Mouse (Mus musculus) embryonic stem cell, embryonic (primary cell): Measurements from ENCODE around the gene Ist1.

Source experiments
- CTCF ChIA-PET, 4 experiments: fragments of 300-600 bp in 2 of 4; fragments of 350-600 bp in 2 of 4; sonication (Branson Sonifier 250); formaldehyde crosslinking; loops; one replicate each; lab custom pipeline; 2022; ENCODE audit warnings: inconsistent platforms in 2 of 4; lab: Charles Lee
- POLR2A ChIA-PET, 4 experiments: fragments of 300-600 bp in 2 of 4; fragments of 350-600 bp in 2 of 4; sonication (Branson Sonifier 250); formaldehyde crosslinking; loops; one replicate each; lab custom pipeline; 2022; ENCODE audit warnings: antibody characterized with exemption in 4 of 4, inconsistent platforms in 1 of 4; lab: Charles Lee

The Ist1 gene

DNA sequence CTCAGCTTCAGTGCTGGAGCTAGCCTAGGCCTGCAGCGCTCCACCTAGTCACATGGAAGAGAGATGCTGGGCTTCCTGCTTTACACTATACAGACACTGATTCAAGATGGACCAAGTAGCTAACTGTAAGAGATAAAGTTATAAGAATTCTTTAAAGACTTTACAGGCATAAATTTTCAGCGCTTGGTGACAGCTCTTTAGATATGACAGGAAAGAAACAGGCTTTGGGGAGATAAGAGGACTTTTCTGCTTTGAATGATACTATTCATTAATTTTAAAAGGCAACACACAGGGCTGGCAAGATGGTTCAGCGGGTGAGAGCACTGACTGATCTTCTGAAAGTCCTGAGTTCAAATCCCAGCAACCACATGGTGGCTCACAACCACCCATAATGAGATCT lies 5.4 kb upstream of the Ist1 start:
- CTCF ChIA-PET = no interaction called here
- POLR2A ChIA-PET = interaction anchor here in 1 of 4 experiments (2.3 kb wide), 1 partner anchor 25 kb away, joined by 6 read pairs; no protein-coding TSS in a partner anchor

DNA sequence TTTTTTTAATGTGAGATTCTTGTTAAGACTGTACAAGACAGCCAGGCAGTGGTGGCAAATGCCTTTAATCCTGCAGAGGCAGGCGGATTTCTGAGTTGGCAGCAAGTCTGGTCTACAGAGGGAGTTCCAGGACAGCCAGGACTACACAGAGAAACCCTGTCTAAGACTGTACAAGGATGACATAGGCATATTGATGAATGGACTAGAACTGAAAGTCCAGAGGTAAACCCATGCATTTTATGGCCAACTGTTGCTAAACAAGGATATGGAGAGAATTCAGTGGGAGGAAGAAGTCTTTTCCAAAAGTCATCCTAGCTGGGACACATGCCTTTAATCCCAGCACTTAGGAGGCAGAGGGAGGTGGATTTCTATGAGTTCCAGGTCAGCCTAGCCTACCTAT lies 4.7 kb upstream of the Ist1 start:
- POLR2A ChIA-PET = interaction anchor here in 2 of 4 experiments (2.3 to 6.2 kb wide), 2 partner anchors 9 to 26 kb away, joined by 6 to 89 read pairs; partner anchors contain the start of gene Zfp821 (in 1 of the 2)
- CTCF ChIA-PET = no interaction called here

DNA sequence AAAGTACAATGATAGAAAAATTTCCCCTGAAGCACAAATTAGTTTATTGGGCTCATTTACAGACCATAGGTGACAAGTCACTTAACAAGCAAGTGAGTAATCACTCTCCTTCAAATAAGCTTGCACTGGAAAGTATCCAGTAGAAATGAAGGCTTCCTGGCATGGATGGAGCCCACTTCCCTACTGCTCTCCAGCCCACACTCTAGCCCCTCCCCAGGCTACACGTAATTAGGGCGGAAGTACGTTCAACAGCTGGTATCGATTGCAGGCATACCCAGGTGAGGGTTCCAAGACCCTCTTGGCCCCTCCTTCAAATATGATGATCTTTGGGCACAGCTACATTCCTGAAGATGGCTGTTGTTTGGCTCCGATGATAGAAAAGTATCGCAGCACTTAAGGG lies 1.1 kb upstream of the Ist1 start:
- POLR2A ChIA-PET = interaction anchor here in 3 of 4 experiments (0.8 to 6.2 kb wide), 15 partner anchors 9 to 87 kb away, joined by 3 to 89 read pairs (median 5); partner anchors contain the start of genes Zfp821 (in 3 of the 3), Ap1g1 (in 2 of the 3) and Dhodh (in 1 of the 3)

DNA sequence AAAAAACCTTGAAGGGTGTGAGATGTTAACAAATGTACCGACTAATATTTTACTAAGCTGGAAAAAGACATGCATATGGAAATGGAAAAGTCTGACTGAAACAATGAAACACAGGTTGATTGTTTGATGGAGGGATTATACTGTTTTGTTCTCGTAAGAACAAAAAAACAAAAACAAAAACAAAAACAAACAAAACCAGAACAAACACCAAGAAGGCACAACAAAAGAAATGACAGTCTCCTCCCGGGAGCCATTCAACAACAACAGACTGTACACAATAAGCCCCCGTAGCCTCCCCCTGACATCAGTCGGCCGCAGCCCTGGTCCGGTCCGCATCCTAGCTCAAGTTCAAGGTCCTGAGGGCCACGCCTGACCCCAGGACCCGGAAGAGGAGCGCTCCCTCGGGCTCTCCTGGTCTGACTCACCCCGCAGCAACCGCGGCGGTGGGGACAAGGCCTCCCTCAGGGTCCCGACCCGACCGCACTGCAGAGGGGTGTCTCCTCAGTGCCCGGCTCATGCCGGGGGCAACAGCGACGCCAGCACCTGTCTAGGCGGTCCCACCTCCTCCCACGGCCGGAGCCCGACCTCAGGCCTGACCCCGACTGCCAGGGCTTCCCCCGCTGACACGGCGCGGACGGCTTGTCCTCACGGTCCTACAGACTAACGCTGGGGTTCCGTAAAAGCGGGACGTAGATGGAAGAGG lies 466 bp downstream of the Ist1 start:
- CTCF ChIA-PET = interaction anchor here in 3 of 4 experiments (0.5 to 1.4 kb wide), 4 partner anchors 13 to 1227 kb away, joined by 3 to 9 read pairs (median 4); partner anchors contain the start of genes St3gal2 (in 1 of the 3) and Zfp821 (in 1 of the 3)

More for the DNA sequence above, 1.1 kb upstream of the Ist1 start:
- CTCF ChIA-PET = no interaction called here

GRCm38 (mm10) chr8:109691769-109692168 lies 1.3 kb downstream of the Ist1 start:
- POLR2A ChIA-PET = interaction anchor here in 3 of 4 experiments (0.6 to 6.2 kb wide), 16 partner anchors 8 to 259 kb away, joined by 3 to 89 read pairs (median 5); partner anchors contain the start of genes Zfp821 (in 3 of the 3), Ap1g1 (in 1 of the 3) and Dhodh (in 1 of the 3)
- CTCF ChIA-PET = no interaction called here

More for the DNA sequence above, 466 bp downstream of the Ist1 start:
- POLR2A ChIA-PET = interaction anchor here in 3 of 4 experiments (0.7 to 6.2 kb wide), 26 partner anchors 8 to 86 kb away, joined by 3 to 89 read pairs (median 4); partner anchors contain the start of genes Ap1g1 (in 3 of the 3), Zfp821 (in 3 of the 3) and Dhodh (in 2 of the 3)

GRCm38 (mm10) chr8:109687248-109687647 lies 5.8 kb downstream of the Ist1 start:
- ChIA-PET CTCF (interaction anchor here in 1 of 4 experiments (0.9 kb wide), 1 partner anchor 20 kb away, joined by 3 read pairs; no protein-coding TSS in a partner anchor), POLR2A (interaction anchor here in 3 of 4 experiments (1.2 to 2.8 kb wide), 7 partner anchors 10 to 39 kb away, joined by 3 to 8 read pairs (median 7); partner anchors contain the start of gene Zfp821 (in 3 of the 3))

GRCm38 (mm10) chr8:109682120-109682519 lies 10.9 kb downstream of the Ist1 start:
- POLR2A ChIA-PET = interaction anchor here in 3 of 4 experiments (0.8 to 3.0 kb wide), 3 partner anchors 10 to 11 kb away, joined by 3 to 7 read pairs (median 3); partner anchors contain the start of gene Ist1 (in 2 of the 3)

GRCm38 (mm10) chr8:109681535-109681934 lies 11.5 kb downstream of the Ist1 start:
- POLR2A ChIA-PET = interaction anchor here in 3 of 4 experiments (0.6 to 3.0 kb wide), 5 partner anchors 11 to 260 kb away, joined by 3 to 7 read pairs (median 3); partner anchors contain the start of gene Ist1 (in 2 of the 3)
- CTCF ChIA-PET = no interaction called here

More at GRCm38 (mm10) chr8:109682120-109682519, 10.9 kb downstream of the Ist1 start:
- CTCF ChIA-PET = no interaction called here

DNA sequence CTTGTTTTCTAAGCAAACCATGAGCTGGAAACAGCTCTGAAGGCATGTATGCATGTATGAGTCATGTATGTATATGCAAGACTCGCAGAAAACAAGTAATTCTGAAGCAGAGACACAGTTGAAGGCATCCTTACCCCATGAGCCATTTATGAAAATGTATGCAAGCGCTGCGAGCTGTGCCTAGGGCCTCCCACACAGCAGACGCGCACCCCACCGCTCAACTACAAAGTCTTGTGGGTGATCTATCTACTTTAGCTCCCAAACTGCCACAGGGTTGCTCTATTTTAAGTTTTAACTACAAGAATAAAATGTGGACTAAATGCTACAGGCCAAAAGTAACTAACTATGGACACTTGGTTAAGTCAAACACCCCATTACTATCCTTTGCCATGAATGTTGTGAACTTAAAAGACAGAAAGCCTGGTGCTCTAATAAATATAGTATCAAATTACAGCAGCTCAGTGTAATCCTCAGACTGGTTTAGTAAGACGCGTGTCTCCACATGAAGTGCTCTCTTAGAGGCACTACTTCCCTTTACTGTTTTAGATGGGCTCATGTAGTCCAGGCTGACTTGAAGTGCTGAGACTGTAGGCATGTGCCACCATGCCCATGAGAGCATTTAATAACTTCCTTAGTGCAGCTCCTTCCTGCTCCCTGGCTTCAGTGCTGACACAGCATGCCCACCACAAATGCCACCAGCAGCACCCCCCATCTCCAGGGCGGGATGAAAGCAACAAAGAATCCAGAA lies 17.0 kb downstream of the Ist1 start:
- POLR2A ChIA-PET = interaction anchor here in 3 of 4 experiments (0.6 to 4.4 kb wide), 5 partner anchors 12 to 61 kb away, joined by 3 to 15 read pairs (median 3); partner anchors contain the start of gene Ist1 (in 1 of the 3)
- CTCF ChIA-PET = interaction anchor here in 1 of 4 experiments (1.0 kb wide), 1 partner anchor 81 kb away, joined by 3 read pairs; no protein-coding TSS in a partner anchor

DNA sequence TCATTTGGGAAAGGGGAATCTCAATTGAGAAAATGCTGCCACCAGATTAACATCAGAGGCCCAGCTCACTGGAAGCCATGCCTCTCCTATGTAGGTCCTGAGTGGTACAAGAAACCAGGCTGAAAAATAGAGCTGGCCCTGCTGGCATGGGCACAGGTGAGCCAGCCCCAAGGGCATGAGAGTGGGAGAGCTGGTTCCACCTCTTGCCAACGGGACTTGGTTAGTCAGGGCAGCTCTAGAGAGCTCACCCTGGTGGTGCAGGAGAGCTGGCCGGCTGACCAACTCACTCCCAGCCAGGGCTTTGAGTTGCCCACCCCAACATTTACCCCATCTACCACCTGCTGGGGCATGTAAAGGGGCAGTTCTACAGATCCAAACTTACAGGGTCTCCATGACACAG lies 19.5 kb downstream of the Ist1 start:
- ChIA-PET POLR2A (interaction anchor here in 1 of 4 experiments (1.5 kb wide), 1 partner anchor 19 kb away, joined by 9 read pairs; the partner anchor contains the start of gene Ist1), CTCF (interaction anchor here in 1 of 4 experiments (1.0 kb wide), 1 partner anchor 10 kb away, joined by 3 read pairs; no protein-coding TSS in a partner anchor)

GRCm38 (mm10) chr8:109672656-109673055 lies 20.4 kb downstream of the Ist1 start:
- POLR2A ChIA-PET = interaction anchor here in 1 of 4 experiments (0.8 kb wide), 1 partner anchor 10 kb away, joined by 3 read pairs; no protein-coding TSS in a partner anchor
- CTCF ChIA-PET = no interaction called here

- POLR2A ChIA-PET = interaction anchor here in 2 of 4 experiments (0.5 to 1.7 kb wide), 5 partner anchors 26 to 837 kb away, joined by 3 to 4 read pairs (median 3); partner anchors contain the start of genes Ap1g1 (in 1 of the 2) and Pkd1l3 (in 1 of the 2)
- CTCF ChIA-PET = interaction anchor here in 1 of 4 experiments (0.7 kb wide), 2 partner anchors 195 to 560 kb away, joined by 3 to 4 read pairs; no protein-coding TSS in a partner anchor
Observed at GRCm38 (mm10) chr8:109666616-109667015, 26.4 kb downstream of the Ist1 start.

DNA sequence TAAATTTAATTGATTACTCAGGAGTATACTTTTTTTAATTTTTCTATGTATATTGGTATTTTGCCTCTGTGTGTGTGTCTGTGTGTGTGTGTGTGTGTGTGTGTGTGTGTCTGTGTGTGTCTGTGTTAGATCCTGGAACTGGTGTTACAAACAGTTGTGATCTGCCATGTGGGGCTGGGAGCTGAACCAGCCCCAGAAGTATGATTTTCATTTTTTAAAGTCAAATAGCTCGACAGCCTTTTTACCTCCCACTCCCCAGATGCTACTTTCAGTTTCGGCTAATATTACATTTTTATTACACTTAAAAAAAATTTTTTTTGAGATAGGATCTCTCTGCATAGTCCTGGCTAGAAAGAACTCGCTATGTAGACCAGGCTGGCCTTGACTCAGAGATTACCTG lies 30.7 kb downstream of the Ist1 start:
- ChIA-PET CTCF (no interaction called here), POLR2A (interaction anchor here in 1 of 4 experiments (1.0 kb wide), 1 partner anchor 10 kb away, joined by 4 read pairs; no protein-coding TSS in a partner anchor)

GRCm38 (mm10) chr8:109656860-109657259 lies 36.2 kb downstream of the Ist1 start:
- ChIA-PET POLR2A (interaction anchor here in 1 of 4 experiments (0.6 kb wide), 1 partner anchor 122 kb away, joined by 3 read pairs; no protein-coding TSS in a partner anchor), CTCF (interaction anchor here in 1 of 4 experiments (0.5 kb wide), 1 partner anchor 307 kb away, joined by 4 read pairs; no protein-coding TSS in a partner anchor)

GRCm38 (mm10) chr8:109650801-109651200 lies 42.3 kb downstream of the Ist1 start:
- ChIA-PET CTCF (no interaction called here), POLR2A (interaction anchor here in 2 of 4 experiments (0.7 to 1.4 kb wide), 6 partner anchors 25 to 905 kb away, joined by 3 to 6 read pairs (median 4); no protein-coding TSS in a partner anchor)

DNA sequence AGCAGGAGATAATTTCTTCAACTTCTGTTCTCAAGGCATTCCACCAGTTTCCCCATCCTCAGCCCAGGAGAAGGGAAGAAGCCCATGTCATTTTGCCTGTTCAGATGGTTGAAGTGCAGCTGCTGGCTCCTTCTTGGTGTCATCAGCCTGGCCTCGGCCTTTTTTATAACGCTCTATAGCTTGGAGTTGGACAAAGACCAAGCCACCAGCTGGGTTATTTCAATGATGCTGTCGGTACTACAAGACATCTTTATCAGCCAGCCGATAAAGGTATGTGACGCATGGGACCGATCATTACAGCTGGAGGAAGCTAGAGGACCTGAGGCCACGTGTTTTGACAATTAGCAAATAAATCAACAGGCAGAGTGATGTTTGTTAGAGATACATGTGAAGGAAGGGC lies 44.6 kb downstream of the Ist1 start:
- ChIA-PET POLR2A (interaction anchor here in 1 of 4 experiments (1.6 kb wide), 1 partner anchor 15 kb away, joined by 4 read pairs; no protein-coding TSS in a partner anchor), CTCF (no interaction called here)

DNA sequence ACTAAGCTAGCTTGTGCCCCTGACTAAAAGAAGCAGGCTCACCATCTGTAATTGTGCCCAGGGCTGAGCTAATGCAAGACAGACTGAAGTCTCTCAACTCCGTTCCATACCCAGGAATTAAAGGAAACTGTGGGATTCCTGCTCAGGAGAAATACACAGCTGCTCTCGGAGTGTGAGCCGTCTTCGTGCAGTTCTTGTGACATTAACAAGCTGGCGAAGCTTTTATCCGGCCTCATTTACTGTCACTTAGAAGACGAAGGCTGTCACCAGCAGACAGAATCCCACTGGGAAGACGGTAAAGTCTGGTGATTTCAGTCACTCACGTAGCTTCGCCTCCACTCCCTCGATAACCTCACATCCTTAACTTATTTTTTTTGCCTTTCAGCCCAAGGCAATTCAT lies 45.7 kb downstream of the Ist1 start:
- ChIA-PET POLR2A (interaction anchor here in 2 of 4 experiments (0.6 to 1.6 kb wide), 3 partner anchors 14 to 1621 kb away, joined by 4 to 6 read pairs (median 4); no protein-coding TSS in a partner anchor), CTCF (interaction anchor here (0.6 to 1.5 kb wide), 7 partner anchors 12 to 1870 kb away, joined by 3 to 9 read pairs (median 5); no protein-coding TSS in a partner anchor)
